Mouse (Mus musculus) layer of hippocampus, postnatal 10 days (tissue): ENCODE results near the gene Rabif. TPM values are rescaled to one million over a fixed set of nuclear protein-coding genes. Genes with fewer than 3 reads are reported as not detected.

Experiments used
- DNase-seq, 2 experiments: peaks; one replicate each; pipeline ENCODE4 v3.0.0; 2021; ENCODE audit warnings: low spot score in 2 of 2
- total RNA-seq, 2 experiments: library from RNA; stranded (reverse); gene quantifications; 2 replicates each; pipeline ENCODE4 v1.2.3; 2021

Gene Rabif
- total RNA-seq, 2 experiments from 2014 or later, result 28.9 to 33.9 TPM

DNA sequence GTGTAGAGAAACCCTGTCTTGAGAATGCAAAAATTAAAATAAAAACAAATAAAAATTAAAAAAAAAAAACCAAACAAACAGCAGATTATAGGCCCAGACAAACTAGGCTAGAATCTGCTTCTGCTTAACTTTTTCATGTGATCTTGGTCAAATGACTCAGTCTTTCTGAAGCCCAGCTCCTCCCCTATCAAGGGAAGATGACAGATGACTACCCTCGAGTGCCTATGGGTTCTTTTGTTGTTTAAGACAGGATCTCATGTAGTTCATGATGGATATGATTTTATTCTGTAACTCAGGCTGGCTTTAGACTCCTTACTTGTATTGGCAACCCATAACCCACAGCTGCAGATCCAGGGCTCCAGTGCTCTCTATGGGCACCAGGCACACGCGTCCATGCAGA is 57.4 kb downstream of the Rabif start:
- no peak for DNase-seq

DNA sequence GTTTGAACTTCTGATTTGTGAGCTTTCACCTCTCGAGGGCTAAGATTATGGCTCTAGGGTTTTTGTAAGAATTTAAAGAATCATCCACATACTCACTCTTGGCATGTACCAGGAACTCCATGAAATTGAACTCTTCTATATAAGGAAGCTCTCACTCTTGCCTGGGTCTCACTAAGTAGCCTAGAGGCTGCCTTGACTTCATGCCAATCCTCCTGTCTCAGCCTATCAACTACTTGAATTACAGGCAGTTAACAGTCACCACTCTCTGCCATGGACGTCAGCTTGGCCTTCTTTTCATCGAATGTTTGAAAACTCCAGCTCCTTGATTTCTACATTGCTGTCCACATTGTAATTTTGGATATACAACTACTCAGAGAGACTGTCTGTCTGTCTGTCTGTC is 57.9 kb downstream of the Rabif start:
- no peak for DNase-seq

DNA sequence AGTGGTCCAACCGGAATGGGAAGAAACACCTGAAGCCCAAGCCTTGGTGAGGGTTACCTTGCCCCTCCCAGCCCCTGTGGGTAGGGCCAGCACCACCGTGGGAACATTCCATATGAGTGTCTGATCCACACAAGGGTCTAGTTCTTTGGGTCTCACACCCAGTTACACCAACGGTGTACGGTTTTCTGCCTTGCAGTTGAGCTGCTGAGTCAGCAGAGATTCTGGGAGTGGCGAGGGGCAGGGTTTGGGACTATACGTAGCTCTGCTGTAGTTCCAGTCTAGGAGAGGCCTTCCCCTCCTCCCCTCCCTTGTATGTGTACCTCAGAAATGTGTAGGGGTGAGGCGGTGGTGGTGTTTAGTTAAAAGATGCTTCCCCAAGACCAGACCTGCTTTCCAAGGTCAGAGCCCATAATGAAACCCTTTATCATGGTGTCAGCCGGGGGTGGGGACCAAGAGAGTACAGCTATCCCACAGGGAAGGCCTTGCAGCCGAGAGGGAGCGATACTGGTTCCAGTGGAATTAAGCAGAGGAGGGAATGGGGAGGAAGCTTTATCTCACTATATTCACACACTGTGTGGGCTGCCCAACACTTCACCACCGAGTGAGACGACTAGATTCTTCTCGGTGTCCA is 60.9 kb downstream of the Rabif start:
- no peak for DNase-seq

- peak; percentile 76 to 79 for DNase-seq
Observed at GRCm38 (mm10) chr1:134555871-134556670, 61.6 kb downstream of the Rabif start.

DNA sequence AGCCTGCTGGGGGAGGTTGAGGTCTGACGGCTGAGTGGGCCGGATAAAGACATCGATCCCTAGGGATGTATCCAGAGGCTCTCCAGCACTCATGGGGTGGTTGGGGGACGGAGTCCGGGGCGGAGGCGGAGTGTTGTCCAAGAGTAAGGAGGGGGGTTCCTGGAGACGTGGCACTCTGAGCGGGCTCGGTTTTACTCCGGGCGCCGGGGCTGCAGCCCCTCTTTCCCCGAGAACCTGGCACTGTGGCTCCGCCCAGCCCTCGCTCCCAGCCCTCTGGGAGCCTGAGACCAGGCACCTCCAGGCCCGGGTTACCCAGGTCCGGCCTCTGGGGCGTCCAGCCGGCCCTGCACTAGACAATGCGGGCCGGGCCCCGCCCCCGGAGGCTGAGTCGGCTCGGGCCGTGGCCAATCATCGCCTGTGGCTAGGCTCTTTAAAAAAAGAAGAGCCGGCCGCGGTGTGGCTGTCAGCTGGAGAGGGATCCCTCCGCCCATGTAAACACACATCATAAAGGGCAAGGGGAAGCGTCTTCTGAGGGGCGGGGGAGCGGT is 62.3 kb downstream of the Rabif start:
- peak; percentile 89 to 94 for DNase-seq

Other genes starting within 250 kb of the Rabif start
- gene Myog, start 204.7 kb upstream of the Rabif start, total RNA-seq, result not detected
- 10 to 100 TPM; 84.9 to 97.0 TPM for gene Ppfia4, start 161.7 kb upstream of the Rabif start, total RNA-seq
- 100 to 1,000 TPM in 1 of 2 experiments, 10 to 100 TPM in 1; 96.2 to 104 TPM for gene Tmem183a, start 132.7 kb upstream of the Rabif start, total RNA-seq
- gene 4933406M09Rik, start 108.7 kb upstream of the Rabif start, total RNA-seq, result not detected
- 10 to 100 TPM; 23.6 to 30.5 TPM for gene Cyb5r1, start 89.1 kb upstream of the Rabif start, total RNA-seq
- gene Adipor1, start 79.3 kb upstream of the Rabif start, total RNA-seq, result 10 to 100 TPM; 60.6 to 63.8 TPM
- 10 to 100 TPM; 37.7 to 39.5 TPM for gene Klhl12, start 39.1 kb upstream of the Rabif start, total RNA-seq
- not detected for gene Mgat4e, start 55.0 kb downstream of the Rabif start, total RNA-seq
- gene Kdm5b, start 65.5 kb downstream of the Rabif start, total RNA-seq, result 10 to 100 TPM; 74.6 to 75.4 TPM
- gene Syt2, start 152.0 kb downstream of the Rabif start, total RNA-seq, result 10 to 100 TPM; 14.2 to 14.5 TPM